Mouse (Mus musculus): ENCODE results near the gene Luzp1.

Gene Luzp1

DNA sequence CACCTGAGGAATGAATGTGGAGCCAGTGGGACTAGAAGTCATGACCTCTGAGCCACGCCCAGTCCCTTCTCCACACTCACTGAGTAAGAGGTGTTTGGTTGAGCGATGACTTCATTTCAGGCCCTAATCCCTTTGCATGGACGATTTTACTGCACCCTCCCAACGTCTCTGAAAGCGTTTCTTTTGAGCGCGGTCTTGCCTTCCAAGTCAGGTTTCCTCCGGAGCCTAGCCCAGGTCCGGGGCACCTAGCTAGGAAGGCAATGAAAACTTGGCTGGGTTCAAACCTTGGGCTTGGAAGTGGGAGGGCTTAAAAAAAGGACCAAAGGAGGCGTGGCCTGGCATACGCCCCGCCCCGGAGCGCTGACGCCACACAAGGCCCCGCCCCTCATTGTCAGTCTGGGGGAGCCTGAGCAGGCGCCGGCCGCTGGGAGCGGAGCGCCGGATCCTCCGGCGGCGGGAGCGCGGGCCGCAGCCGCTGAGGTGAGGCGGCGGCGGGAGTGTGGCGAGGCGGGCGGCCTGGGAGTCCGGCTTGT, at the start of gene Luzp1:
Gene Luzp1, plus strand, starts transcription at position 391 of the 533 bp plus-strand sequence.
- in situ Hi-C loops (cut with MboI), result no loop called here

DNA sequence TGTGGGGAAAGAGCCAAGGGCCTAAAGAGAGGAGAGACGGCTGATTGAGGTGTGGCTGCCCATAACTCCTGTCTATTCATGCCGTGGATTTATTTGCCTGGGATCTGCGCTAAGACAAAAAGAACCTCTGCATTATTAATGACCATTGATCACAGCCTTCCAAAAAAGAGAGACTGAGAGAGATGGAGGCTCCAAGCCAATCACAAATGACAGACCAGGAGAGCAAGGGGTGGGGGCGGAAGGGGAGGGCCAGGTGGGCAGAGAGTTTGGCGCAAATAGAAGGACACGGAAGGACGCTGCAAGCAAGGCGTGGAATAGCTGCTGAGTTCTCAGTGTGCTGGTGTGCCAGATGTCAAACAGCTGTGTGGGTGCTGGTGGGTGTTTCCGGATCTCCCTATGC, 46.3 kb upstream of the Luzp1 start, which contains the start of gene Htr1d:
Gene Htr1d, plus strand, starts transcription at position 301 of the 400 bp plus-strand sequence.
- in situ Hi-C loops (cut with MboI), result no loop called here

DNA sequence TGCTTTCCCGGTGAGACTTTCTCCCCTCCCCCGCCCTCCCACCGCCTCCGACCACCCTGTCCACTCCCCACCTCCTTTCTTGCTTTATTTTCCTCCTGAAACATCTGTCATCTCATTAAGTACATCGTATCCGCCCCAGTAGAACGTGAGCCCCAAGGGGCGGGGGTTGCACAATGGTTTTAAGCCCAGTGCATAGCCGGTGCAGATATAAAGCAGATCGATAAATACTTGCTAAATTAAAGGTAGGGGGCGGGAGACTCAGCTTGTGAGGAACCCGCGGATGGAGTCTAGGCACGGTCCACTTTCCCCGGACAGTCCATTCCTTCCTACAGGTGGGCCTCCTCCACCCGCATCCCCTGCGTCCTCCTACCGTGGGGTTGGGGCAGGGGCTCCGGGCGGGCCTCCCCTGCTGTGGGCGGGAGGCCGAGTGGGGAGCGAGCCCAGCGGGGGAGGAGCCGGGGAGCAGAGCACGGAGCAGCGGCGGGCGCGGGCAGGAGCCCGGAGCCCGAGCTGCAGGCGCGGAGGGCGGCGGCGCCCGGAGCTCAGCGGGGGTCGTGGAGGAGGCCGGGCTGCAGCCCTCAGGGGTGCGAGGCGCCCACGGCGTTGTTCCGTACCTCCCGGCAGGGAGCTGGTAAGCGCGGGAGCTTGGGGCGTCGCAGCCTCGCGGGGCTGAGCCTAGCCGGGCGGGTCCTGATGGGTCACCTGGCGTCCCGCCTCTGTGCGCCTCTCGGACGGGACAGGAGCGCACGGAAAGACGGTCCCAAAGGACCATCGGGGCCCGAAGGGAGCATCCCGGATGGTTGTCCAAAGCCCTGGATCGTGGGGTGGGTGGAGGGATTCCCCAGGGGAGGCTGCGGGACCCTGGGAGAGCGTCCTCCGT, 45.2 kb upstream of the Luzp1 start:
- in situ Hi-C loops (cut with MboI), result no loop called here

DNA sequence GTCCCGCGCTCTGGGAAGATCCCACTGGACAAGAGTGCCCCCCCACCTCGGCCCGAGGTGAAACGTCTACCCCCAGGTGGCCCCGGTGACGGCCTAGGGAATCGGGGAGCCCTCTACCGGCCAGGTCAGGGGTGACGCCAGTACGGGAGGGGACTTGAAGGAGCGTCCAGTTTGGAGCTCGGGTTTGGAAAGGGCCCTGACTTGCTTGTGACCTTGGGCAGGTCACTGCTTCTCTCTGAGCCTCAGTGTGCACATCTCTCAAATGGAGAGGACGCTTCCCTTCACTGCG, 44.6 kb upstream of the Luzp1 start:
- in situ Hi-C loops (cut with MboI), result no loop called here

DNA sequence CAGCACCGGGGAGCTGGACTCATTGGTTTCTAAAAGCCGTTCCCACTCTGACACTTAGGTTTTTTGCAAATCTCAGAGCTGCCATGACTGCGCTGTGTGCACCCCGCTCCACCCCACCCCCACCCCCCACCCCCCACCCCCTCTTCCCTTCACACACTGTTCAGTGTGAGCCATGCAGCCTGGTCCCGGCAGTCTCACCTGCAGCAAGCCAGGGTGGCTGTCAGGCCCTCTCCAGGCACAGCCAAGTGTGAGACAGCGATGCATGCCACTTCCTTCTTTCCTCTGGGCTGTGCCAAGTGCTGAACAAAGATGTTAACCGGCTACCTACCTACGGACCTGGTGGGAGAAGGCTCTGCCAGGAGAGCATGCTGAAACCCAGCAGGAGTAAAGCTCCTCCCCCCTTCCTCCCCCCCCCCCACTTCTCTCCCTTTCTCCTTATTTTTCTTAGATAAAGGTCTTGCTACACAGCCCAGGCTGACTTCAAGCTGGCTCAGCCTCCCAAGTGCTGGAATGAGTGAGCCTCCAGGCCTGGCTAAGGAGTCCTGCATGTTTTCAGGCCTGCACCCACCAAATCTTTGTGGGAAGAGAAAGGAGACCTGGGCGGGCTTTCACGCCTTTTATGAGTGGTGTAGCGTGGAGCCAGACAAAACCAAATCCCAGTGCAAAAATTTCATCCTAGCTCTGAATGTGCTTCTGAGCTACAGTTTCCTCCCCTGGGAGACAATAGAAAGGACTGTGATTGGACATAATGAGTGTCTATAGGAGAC, 38.8 kb upstream of the Luzp1 start:
- in situ Hi-C loops (cut with MboI), result no loop called here

DNA sequence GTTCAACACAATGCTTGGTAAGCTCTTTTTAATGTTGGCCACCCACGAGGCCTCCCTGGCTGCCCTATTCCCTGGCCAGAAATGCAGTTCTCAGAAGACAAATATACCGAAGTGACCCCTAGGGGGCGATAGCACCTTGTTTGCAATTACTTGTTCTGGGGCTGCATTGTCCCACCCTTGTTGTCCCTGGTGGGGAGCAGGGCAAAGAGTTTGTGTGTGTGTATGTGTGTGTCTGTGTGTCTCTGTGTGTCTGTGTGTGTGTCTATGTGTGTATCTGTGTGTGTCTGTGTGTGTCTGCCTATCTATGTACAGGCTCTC, 38.2 kb upstream of the Luzp1 start:
- in situ Hi-C loops (cut with MboI), result no loop called here

DNA sequence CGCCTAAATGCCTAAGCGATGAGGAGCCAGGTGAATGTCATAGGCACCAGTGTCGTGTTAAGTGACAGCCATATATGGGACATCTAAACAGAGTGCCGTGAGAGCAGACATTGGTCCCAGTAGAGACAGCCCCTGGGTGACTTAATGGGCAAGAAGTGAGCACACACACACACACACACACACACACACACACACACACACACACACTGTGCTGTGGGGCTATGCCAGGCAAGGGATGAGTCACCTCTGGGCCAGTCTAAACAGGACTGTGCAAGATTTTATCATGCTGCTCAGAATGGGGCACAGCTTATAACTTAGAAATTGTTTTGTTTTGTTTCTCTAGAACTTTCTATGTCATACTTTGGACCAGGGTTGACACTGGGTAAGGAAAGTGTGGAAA, 35.5 kb upstream of the Luzp1 start:
- in situ Hi-C loops (cut with MboI), result no loop called here

DNA sequence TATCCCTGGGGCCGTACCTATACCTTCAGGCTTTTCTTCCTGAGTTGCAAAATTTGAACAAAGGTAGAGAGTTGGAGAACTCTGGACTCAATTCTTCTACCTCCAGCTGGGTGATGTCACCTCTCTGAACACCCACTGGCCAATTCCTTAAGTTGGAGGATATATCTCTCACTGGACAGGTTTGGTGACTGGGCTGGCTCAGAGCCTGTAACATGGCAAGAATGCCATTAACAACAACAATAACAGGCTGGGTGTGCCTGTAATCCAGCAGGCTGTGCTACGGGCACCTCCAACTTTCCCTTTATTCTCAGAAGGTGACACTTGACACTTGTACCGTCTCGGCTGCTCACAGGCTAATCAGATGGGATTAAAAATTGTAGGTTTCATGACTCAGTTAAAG, 30.5 kb upstream of the Luzp1 start:
- in situ Hi-C loops (cut with MboI), result no loop called here

DNA sequence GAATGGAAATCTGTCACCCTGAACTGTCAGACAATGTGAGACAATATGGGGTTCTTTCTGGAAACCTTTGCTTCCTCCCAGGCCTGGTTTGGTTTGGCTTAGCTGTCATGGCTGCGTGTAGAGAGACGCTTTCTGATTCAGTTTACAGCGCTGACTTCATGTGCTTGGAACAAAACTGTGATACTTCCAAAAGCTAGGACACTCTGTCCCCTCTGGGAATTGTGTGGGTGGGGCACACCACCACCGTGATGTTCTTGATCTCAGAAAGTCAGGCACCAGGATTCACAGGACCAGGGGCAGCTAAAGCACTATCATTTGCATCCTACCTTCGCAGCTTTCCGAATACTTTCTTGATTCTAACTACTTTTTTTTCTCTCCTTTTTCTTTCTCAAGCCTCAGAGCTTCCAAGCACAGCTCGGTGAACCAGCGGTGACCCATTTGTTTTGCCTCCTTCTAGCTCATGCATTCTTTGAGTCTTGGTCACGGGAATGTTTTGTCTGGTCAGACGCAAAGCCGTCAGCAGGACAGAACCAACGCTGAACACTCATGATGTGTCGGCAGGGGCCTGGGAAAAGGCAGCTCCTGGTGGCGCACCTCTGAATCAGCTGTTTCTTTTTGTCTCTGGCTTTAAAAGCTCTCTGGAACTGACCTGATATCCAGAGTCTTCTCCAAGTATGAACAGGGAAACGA, 28.1 kb upstream of the Luzp1 start:
- in situ Hi-C loops (cut with MboI), result no loop called here

DNA sequence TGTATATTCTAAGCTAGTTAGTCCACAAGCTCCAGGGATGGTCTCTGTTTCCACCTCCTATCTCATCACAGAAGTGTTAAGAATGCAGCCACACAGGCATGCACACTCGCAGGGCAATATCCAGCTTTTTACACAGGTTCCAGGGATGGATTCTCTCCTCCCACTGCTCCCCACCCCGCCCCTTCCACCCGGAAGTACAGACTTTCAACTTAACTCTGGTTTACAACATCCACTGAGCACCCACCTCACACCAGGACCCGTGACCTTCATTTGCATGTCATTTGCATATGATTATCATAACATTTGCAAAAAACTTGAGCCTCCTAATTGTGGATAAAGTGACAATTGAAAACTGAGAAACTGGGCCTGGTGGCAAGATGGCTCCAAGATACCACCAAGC, 25.0 kb upstream of the Luzp1 start:
- in situ Hi-C loops (cut with MboI), result no loop called here

DNA sequence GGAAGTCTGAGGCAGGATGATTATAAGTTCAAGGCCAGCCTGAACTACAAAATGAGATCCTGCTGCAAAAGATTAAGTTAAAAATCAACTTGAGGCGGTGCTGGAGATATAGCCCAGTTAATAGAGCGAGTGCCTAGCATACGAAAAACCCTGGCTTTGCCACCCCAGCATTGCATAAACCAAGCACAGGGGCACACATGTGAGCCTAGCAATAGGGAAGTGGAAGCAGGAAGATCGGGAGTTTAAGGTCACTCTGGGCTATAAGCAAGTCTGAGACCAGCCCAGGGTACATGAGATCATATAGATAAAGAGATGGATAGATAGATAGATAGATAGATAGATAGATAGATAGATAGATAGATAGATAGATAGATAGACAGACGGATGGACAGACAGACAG, 19.8 kb upstream of the Luzp1 start:
- in situ Hi-C loops (cut with MboI), result loop anchor here (10.0 kb wide), 1 partner anchor 165 kb away; the partner anchor contains the start of gene Tex46

DNA sequence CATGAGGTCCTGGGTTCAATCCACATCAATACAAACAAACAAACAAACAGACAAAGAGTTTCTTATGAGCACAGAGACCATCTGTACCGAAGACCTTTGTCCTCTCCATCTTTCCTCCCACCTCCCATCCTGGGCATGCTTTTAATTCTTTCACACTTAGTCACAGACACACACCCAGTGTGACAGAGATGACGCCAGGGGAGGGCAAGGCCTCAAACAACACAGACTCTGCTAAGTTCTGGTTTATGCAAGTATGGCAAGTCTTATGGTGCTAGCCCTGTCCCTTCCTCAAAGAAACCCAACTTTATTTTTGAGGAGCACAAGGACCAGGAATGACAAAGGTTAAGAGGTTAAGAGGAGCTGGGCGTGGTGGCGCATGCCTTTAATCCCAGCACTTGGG, 19.3 kb upstream of the Luzp1 start:
- in situ Hi-C loops (cut with MboI), result loop anchor here (10.0 kb wide), 1 partner anchor 165 kb away; the partner anchor contains the start of gene Tex46

DNA sequence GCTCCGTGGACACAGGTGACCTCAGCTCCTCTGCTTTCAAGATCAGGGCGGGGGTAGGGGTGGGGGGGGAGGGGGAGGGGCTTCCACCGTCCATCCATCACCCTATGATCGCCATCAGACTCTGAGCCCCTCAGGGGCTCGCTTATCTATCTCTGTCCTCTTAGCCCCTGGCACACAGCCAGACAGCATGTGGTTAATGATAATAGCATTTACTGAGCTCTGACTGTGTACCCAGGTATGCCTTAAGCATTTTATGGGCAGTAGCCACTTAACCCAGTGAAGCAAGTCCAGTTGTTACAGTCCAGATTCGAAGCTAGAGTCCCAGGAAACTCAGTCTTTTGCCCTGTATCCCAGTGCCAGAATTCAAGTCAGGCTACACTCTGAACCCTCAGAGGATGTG, 18.0 kb upstream of the Luzp1 start:
- in situ Hi-C loops (cut with MboI), result loop anchor here (10.0 kb wide), 1 partner anchor 163 kb away; the partner anchor contains the start of gene Tex46

DNA sequence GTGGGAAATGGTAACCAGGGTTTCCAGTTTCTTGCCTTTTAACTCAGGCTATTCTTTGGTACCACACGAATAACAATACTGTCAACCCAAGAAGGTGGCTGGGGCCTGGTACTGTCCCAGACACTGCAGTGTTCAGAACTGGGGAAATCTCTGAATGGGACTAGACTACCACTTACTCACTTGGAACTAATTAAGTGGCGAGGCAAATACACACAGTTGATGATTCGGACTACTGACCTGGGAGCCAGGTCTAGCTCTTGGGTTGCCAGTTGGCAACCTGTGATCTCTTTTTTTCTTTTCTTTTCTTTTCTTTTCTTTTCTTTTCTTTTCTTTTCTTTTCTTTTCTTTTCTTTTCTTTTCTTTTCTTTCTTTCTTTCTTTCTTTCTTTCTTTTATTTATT, 17.3 kb upstream of the Luzp1 start:
- in situ Hi-C loops (cut with MboI), result loop anchor here (10.0 kb wide), 1 partner anchor 163 kb away; the partner anchor contains the start of gene Tex46

DNA sequence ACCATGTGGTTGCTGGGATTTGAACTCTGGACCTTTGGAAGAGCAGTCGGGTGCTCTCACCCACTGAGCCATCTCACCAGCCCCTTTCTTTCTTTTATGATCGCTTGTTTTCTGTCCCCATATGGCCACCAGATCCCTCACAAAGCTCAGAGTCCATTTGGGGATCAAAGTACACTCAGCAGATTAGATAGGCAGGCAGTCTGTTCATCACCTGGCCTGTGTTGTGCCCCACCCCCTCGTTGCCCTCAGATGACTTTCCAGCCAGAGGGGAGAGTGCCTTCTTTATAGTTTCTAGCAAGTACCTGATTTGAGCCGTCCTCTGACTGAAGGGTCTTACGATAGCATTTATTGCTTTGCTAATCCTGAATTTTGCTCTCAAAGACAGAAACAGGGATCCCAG, 16.8 kb upstream of the Luzp1 start:
- in situ Hi-C loops (cut with MboI), result loop anchor here (10.0 kb wide), 1 partner anchor 162 kb away; the partner anchor contains the start of gene Tex46

DNA sequence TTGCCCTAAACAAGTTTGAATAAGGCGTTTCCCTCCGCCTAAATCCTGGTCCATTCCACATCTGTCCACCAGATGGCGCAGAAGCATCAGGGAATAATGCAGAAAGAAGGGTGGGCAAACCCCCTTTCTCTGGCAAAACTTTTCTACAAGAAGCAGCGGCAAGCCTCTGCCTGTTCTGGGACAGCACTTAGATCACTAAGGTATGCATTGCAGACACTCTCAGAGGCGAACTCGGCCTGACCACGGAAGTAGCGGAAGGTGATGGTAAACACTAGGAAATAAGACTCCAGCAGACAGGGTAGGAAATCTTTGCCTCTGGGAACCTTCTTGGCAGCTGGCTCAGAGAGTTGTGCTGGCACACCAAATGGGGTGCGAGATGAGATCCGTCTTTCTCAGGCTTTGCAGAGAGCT, 14.7 kb upstream of the Luzp1 start:
- in situ Hi-C loops (cut with MboI), result loop anchor here (10.0 kb wide), 1 partner anchor 160 kb away; the partner anchor contains the start of gene Tex46

DNA sequence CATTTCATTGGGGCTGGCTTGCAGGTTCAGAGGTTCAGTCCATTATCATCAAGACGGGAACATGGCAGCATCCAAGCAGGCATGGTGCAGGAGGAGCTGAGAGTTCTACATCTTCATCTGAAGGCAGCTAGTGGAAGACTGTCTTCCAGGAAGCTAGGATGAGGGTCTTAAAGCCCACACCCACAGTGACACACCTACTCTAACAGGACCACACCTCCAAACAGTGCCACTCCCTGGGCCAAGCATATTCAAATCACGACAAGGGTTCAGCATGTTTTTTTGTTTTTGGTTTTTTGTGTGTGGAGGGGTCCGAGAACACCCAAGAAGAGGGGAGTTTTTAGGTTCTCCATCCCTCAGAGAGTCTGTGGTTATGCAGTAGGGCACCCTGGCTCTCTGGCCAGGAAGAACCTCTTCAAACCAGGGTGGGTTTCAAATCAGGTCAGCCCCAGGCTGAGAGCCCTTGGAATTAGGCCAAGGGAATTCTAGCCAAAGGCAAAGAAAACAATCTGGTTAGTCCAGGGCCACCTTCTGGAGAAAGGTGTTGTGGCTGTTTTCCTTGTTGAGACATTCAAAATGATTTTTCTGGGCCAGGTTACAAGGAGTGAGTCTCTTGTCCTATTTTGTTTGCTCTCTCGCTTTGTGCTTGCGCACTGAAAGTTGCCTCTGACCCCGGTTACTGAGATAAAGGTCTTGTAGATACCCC, 12.9 kb upstream of the Luzp1 start:
- in situ Hi-C loops (cut with MboI), result loop anchor here (10.0 kb wide), 1 partner anchor 158 kb away; the partner anchor contains the start of gene Tex46

DNA sequence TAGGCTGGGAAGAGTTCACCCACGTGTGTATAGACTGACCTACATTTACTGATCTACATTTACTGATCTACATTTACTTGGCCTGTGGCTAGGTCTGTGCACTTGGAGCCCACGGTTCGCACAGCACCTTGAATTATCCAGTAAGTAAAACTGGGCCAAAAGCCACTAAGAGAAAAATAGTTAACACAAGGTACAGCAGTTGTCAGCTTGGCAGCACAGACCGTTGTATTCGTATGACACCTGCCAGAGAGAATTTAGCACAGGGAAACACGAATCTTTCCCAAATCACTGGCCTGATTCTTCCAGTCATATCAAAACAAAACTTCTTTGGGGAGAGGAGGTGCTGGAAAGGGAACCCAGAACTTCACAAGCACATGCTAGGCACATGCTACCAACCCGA, 11.3 kb upstream of the Luzp1 start:
- in situ Hi-C loops (cut with MboI), result loop anchor here (10.0 kb wide), 1 partner anchor 157 kb away; the partner anchor contains the start of gene Tex46

DNA sequence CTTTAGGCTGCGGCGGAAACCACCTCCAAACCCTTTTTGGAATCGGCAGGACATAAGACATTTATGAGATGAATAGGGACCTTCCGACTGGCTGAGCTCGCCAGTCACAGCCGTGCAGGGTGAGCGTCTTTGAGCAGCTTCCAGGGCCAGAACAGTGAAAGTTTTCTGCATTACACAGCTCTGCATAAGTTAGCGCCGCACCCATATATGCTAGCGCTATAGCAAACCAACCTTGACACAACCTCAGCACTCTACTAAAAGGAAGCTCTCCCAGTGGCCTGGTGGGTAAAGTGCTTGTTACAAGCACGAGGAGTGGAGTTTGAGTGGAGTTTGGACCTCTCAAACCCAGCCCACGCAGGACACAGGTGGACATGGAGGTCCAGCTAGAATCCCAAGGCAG, 10.4 kb upstream of the Luzp1 start:
- in situ Hi-C loops (cut with MboI), result loop anchor here (10.0 kb wide), 1 partner anchor 156 kb away; the partner anchor contains the start of gene Tex46

DNA sequence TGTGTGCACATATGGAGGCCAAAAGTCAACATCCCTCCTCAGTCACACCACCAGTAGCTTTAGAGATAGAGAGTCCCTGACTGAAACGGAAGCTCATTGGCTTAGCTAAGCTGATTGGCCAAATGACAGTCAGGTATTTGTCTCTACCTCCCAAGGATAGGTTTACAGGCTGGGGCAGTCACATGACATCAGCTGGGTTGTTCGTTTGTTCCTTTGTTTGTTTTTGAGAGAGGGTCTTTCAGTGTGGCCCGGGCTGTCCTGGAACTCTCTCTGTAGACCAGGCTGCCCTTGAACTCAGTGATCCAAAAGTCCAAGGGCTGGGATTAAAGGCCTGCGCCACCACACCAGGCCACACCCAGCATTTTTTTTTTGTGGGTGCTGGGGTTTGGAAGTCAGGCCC, 8.4 kb upstream of the Luzp1 start:
- in situ Hi-C loops (cut with MboI), result no loop called here

DNA sequence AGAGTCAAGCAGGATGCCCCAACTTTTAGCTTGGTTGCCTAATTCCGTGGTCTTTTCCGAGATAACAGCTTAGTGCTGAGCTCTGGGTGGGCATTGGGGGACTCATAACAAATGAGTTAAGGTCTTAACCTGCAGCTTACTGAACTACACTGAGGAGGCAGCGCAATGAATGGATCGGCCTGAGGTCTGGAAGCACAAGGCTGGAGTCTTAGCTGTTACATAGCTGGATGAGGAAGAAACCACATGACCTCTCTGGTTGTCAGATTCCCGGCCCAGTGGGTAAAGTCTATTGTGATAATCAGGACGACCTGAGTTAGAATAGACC, 7.8 kb upstream of the Luzp1 start:
- in situ Hi-C loops (cut with MboI), result no loop called here
